Mouse (Mus musculus): Measurements from ENCODE around the gene Bcl2l12. TPM values are rescaled to one million over a fixed set of nuclear protein-coding genes. Genes with fewer than 3 reads are reported as not detected.

Gene Bcl2l12
- polyA plus RNA-seq, 1 experiment from 2014 or later: 19.2 TPM

- no peaks in the 10 kb centered on the region for H3K27me3 ChIP-seq
- H3K4me1 ChIP-seq: peaks cover 4% of the 10 kb centered on the region; the same call in 1 of the 2 replicates
- H3K4me2 ChIP-seq (replicated peaks): no peak overlapping the region
- WGBS: 92% methylated on average over 13 of the region's 13 CpGs
- no peak overlapping the region for H3K4me3 ChIP-seq
- no peaks in the 10 kb centered on the region for H3K9me3 ChIP-seq
- no peak overlapping the region for H3K9ac ChIP-seq (replicated peaks)
- H3K36me3 ChIP-seq: peaks cover 62% of the 10 kb centered on the region
- no peak overlapping the region for H3K27ac ChIP-seq (replicated peaks)
- no peak for ATAC-seq (replicated peaks)
Observed at GRCm38 (mm10) chr7:44964990-44965389, 33.5 kb downstream of the Bcl2l12 start.

- Histone ChIP-seq H3K27me3 (no peaks in the 10 kb centered on the region), H3K4me1 (no peaks in the 10 kb centered on the region), H3K27ac (replicated peaks) (no peak overlapping the region), H3K4me3 (no peak overlapping the region), H3K9ac (replicated peaks) (no peak overlapping the region), H3K9me3 (no peaks in the 10 kb centered on the region), H3K4me2 (replicated peaks) (no peak overlapping the region), H3K36me3 (peaks cover 76% of the 10 kb centered on the region)
- 88% methylated on average over 5 of the region's 5 CpGs for WGBS
- ATAC-seq (replicated peaks): no peak
Observed at GRCm38 (mm10) chr7:44962831-44963230, 35.7 kb downstream of the Bcl2l12 start.

- WGBS: 83% methylated on average over 8 of the region's 8 CpGs
- Histone ChIP-seq H3K9ac (replicated peaks) (no peak overlapping the region), H3K27ac (replicated peaks) (no peak overlapping the region), H3K9me3 (no peaks in the 10 kb centered on the region), H3K4me2 (replicated peaks) (no peak overlapping the region), H3K36me3 (peaks cover 73% of the 10 kb centered on the region), H3K4me1 (no peaks in the 10 kb centered on the region), H3K4me3 (no peak overlapping the region), H3K27me3 (no peaks in the 10 kb centered on the region)
- no peak for ATAC-seq (replicated peaks)
Observed at GRCm38 (mm10) chr7:44962337-44962736, 36.2 kb downstream of the Bcl2l12 start.

GRCm38 (mm10) chr7:44960512-44960910, 38.0 kb downstream of the Bcl2l12 start:
- H3K27me3 ChIP-seq: no peaks in the 10 kb centered on the region
- no peak overlapping the region for H3K27ac ChIP-seq (replicated peaks)
- WGBS: 92% methylated on average over 13 of the region's 13 CpGs
- peaks cover 57% of the 10 kb centered on the region for H3K36me3 ChIP-seq
- H3K4me2 ChIP-seq (replicated peaks): no peak overlapping the region
- H3K4me1 ChIP-seq: no peaks in the 10 kb centered on the region
- no peaks in the 10 kb centered on the region for H3K9me3 ChIP-seq
- H3K4me3 ChIP-seq: no peak overlapping the region
- ATAC-seq (replicated peaks): no peak
- H3K9ac ChIP-seq (replicated peaks): no peak overlapping the region

- no peak for ATAC-seq (replicated peaks)
- H3K4me2 ChIP-seq (replicated peaks): no peak overlapping the region
- 90% methylated on average over 10 of the region's 10 CpGs for WGBS
- no peak overlapping the region for H3K27ac ChIP-seq (replicated peaks)
- peaks cover 52% of the 10 kb centered on the region for H3K36me3 ChIP-seq
- no peaks in the 10 kb centered on the region for H3K9me3 ChIP-seq
- no peak overlapping the region for H3K4me3 ChIP-seq
- H3K4me1 ChIP-seq: no peaks in the 10 kb centered on the region
- no peak overlapping the region for H3K9ac ChIP-seq (replicated peaks)
- H3K27me3 ChIP-seq: no peaks in the 10 kb centered on the region
Observed at GRCm38 (mm10) chr7:44959874-44960511, 38.5 kb downstream of the Bcl2l12 start.

- ATAC-seq (replicated peaks): no peak
- H3K9ac ChIP-seq (replicated peaks): no peak overlapping the region
- no peaks in the 10 kb centered on the region for H3K9me3 ChIP-seq
- H3K4me3 ChIP-seq: no peak overlapping the region
- H3K27me3 ChIP-seq: no peaks in the 10 kb centered on the region
- H3K36me3 ChIP-seq: peaks cover 46% of the 10 kb centered on the region
- 93% methylated on average over 8 of the region's 8 CpGs for WGBS
- H3K27ac ChIP-seq (replicated peaks): no peak overlapping the region
- no peak overlapping the region for H3K4me2 ChIP-seq (replicated peaks)
- no peaks in the 10 kb centered on the region for H3K4me1 ChIP-seq
Observed at GRCm38 (mm10) chr7:44959281-44959680, 39.2 kb downstream of the Bcl2l12 start.

- ATAC-seq (replicated peaks): no peak
- no peak overlapping the region for H3K4me3 ChIP-seq
- no peaks in the 10 kb centered on the region for H3K4me1 ChIP-seq
- H3K9ac ChIP-seq (replicated peaks): no peak overlapping the region
- H3K27ac ChIP-seq (replicated peaks): no peak overlapping the region
- H3K27me3 ChIP-seq: 0 out of 2 replicates have a peak, but pooled peaks cover 4% of the 10 kb centered on the region
- H3K36me3 ChIP-seq: peaks cover 39% of the 10 kb centered on the region
- H3K4me2 ChIP-seq (replicated peaks): no peak overlapping the region
- H3K9me3 ChIP-seq: no peaks in the 10 kb centered on the region
- 55% methylated on average over 7 of the region's 7 CpGs for whole genome bisulfite sequencing
Observed at GRCm38 (mm10) chr7:44958208-44958607, 40.3 kb downstream of the Bcl2l12 start.

GRCm38 (mm10) chr7:44957183-44957835, 41.2 kb downstream of the Bcl2l12 start:
- Histone ChIP-seq H3K9ac (replicated peaks) (no peak overlapping the region), H3K4me3 (no peak overlapping the region), H3K4me1 (peaks cover 8% of the 10 kb centered on the region), H3K27ac (replicated peaks) (no peak overlapping the region), H3K9me3 (no peaks in the 10 kb centered on the region), H3K27me3 (peaks cover 9% of the 10 kb centered on the region; the same call in 1 of the 2 replicates), H3K36me3 (peaks cover 33% of the 10 kb centered on the region), H3K4me2 (replicated peaks) (no peak overlapping the region)
- ATAC-seq (replicated peaks): no peak
- 74% methylated on average over 20 of the region's 20 CpGs for WGBS

GRCm38 (mm10) chr7:44956266-44956665, 42.2 kb downstream of the Bcl2l12 start:
- no peak overlapping the region for H3K4me2 ChIP-seq (replicated peaks)
- no peak for ATAC-seq (replicated peaks)
- H3K9me3 ChIP-seq: no peaks in the 10 kb centered on the region
- no peak overlapping the region for H3K9ac ChIP-seq (replicated peaks)
- H3K4me1 ChIP-seq: peaks cover 17% of the 10 kb centered on the region
- H3K27me3 ChIP-seq: peaks cover 19% of the 10 kb centered on the region
- no peak overlapping the region for H3K4me3 ChIP-seq
- no peak overlapping the region for H3K27ac ChIP-seq (replicated peaks)
- H3K36me3 ChIP-seq: peaks cover 23% of the 10 kb centered on the region
- WGBS: 65% methylated on average over 6 of the region's 6 CpGs

- H3K4me3 ChIP-seq: no peak overlapping the region
- WGBS: 50% methylated on average over 5 of the region's 5 CpGs
- peaks cover 17% of the 10 kb centered on the region for H3K36me3 ChIP-seq
- H3K9ac ChIP-seq (replicated peaks): no peak overlapping the region
- no peak overlapping the region for H3K4me2 ChIP-seq (replicated peaks)
- H3K4me1 ChIP-seq: peaks cover 17% of the 10 kb centered on the region
- peaks cover 25% of the 10 kb centered on the region for H3K27me3 ChIP-seq
- no peaks in the 10 kb centered on the region for H3K9me3 ChIP-seq
- ATAC-seq (replicated peaks): no peak
- no peak overlapping the region for H3K27ac ChIP-seq (replicated peaks)
Observed at GRCm38 (mm10) chr7:44955628-44956027, 42.9 kb downstream of the Bcl2l12 start.

- Histone ChIP-seq H3K4me1 (peaks cover 17% of the 10 kb centered on the region), H3K4me2 (replicated peaks) (no peak overlapping the region), H3K36me3 (peaks cover 8% of the 10 kb centered on the region), H3K9me3 (no peaks in the 10 kb centered on the region), H3K27ac (replicated peaks) (no peak overlapping the region), H3K27me3 (peaks cover 29% of the 10 kb centered on the region), H3K4me3 (no peak overlapping the region), H3K9ac (replicated peaks) (no peak overlapping the region)
- no peak for ATAC-seq (replicated peaks)
- WGBS: 83% methylated on average over 12 of the region's 12 CpGs
Observed at GRCm38 (mm10) chr7:44954091-44954885, 44.2 kb downstream of the Bcl2l12 start.

GRCm38 (mm10) chr7:44953561-44953960, 45.0 kb downstream of the Bcl2l12 start:
- WGBS: 56% methylated on average over 14 of the region's 14 CpGs
- no peak for ATAC-seq (replicated peaks)
- H3K9me3 ChIP-seq: no peaks in the 10 kb centered on the region
- H3K4me2 ChIP-seq (replicated peaks): no peak overlapping the region
- H3K4me3 ChIP-seq: no peak overlapping the region
- peaks cover 17% of the 10 kb centered on the region for H3K4me1 ChIP-seq
- no peak overlapping the region for H3K27ac ChIP-seq (replicated peaks)
- peaks cover under 1% of the 10 kb centered on the region; the same call in 1 of the 2 replicates for H3K36me3 ChIP-seq
- H3K27me3 ChIP-seq: peaks cover 29% of the 10 kb centered on the region
- no peak overlapping the region for H3K9ac ChIP-seq (replicated peaks)

Data from forebrain, embryonic 15.5 days (tissue).